Mouse (Mus musculus): ENCODE measurements around the gene Tmem54.

GRCm38 (mm10) chr4:129145943-129146342, 40.6 kb downstream of the Tmem54 start:
- TF ChIP-seq CTCF (IDR thresholded peaks at IDR 0.05; ENCODE audit: low read depth, low read length) (no peak), POLR2A (IDR thresholded peaks at IDR 0.05; ENCODE audit: borderline replicate concordance, low read depth, low read length) (no peak)
